In genomic region chr1:74704156-74704555, GRCm38 (mm10) we compare ENCODE assay signal across 20 mouse cellular contexts. TPM values are rescaled to one million over a fixed set of nuclear protein-coding genes. Genes with fewer than 3 reads are reported as not detected.
DNase-seq lines count a peak whose midpoint lies in the region; ATAC-seq and TF ChIP-seq lines count a peak whose summit lies in the region.
"Had no signal": no experiment of that assay in that cellular context is flagged by ENCODE, and none has a peak within 500 bp of the region (broad histone marks: within the 10 kb centered on the region; RNA-seq: fewer than 3 reads in every experiment).

No protein-coding gene starts in this region.

- no peak overlapping the region for H3K27ac ChIP-seq in liver, postnatal 0 days (ENCODE audit: low read depth)
- H3K27ac ChIP-seq: embryonic facial prominence, embryonic 10.5 days; forebrain, embryonic 13.5 days; hindbrain, embryonic 10.5 days; hindbrain, embryonic 14.5 days had no signal

- peak; percentile 11 for DNase-seq in cerebellum, adult 9-10 months
- no peak for DNase-seq in cerebellum, postnatal 4 days (ENCODE audit: low spot score in 2 of 2)
- DNase-seq in layer of hippocampus, adult 11-12 months (ENCODE audit: low spot score): peak; percentile 22
- no peak for DNase-seq in layer of hippocampus, postnatal 10 days (ENCODE audit: low spot score in 2 of 2)
- DNase-seq in left cerebral cortex, adult 9 months (ENCODE audit: low spot score in 2 of 2): peak; percentile 13 to 15
- DNase-seq in left cerebral cortex, adult 18-20 months (ENCODE audit: low spot score in 2 of 2): no peak
- peak; percentile 53 for DNase-seq in telencephalon, adult 2 months (ENCODE audit: low read depth, low spot score)
- no peak for DNase-seq in liver, postnatal 0 days
- DNase-seq: adrenal gland, postnatal 14 days; cerebellum, adult 18-20 months; cerebellum, postnatal 25 days; forebrain, postnatal 0 days had no signal

- ATAC-seq in liver, postnatal 0 days: no peak
- ATAC-seq: activated CD4-positive, CD25-positive, alpha-beta regulatory T cell, adult 4 months; forebrain, embryonic 13.5 days; forebrain, postnatal 0 days; Patski had no signal

- no peak for TF ChIP-seq EP300 in liver, postnatal 0 days (IDR thresholded peaks at IDR 0.05; ENCODE audit: low read depth)

- no peaks in the 10 kb centered on the region for H3K27me3 ChIP-seq in liver, postnatal 0 days (ENCODE audit: insufficient read depth, low read length)
- H3K27me3 ChIP-seq: forebrain, embryonic 13.5 days; heart, embryonic 12.5 days; Patski had no signal

- H3K9me3 ChIP-seq in liver, postnatal 0 days (ENCODE audit: low read length): no peaks in the 10 kb centered on the region
- H3K9me3 ChIP-seq: embryonic facial prominence, embryonic 10.5 days; forebrain, embryonic 13.5 days; heart, embryonic 12.5 days; hindbrain, embryonic 10.5 days had no signal

- TF ChIP-seq CTCF in liver, postnatal 0 days (IDR thresholded peaks at IDR 0.05; ENCODE audit: low read depth): no peak

- no peak overlapping the region for H3K4me3 ChIP-seq in liver, postnatal 0 days (ENCODE audit: low read depth, low read length)
- H3K4me3 ChIP-seq: embryonic facial prominence, embryonic 10.5 days; forebrain, embryonic 13.5 days; heart, embryonic 12.5 days; hindbrain, embryonic 10.5 days had no signal

- WGBS in liver, postnatal 0 days (ENCODE audit: insufficient replicate concordance): 69% methylated on average over 3 of the region's 3 CpGs

- no peak overlapping the region for H3K4me2 ChIP-seq in liver, postnatal 0 days (ENCODE audit: low read depth, low read length)
- H3K4me2 ChIP-seq: forebrain, embryonic 13.5 days; heart, embryonic 12.5 days; hindbrain, embryonic 14.5 days had no signal

- no peak overlapping the region for H3K9ac ChIP-seq in liver, postnatal 0 days (replicated peaks)
- H3K9ac ChIP-seq: forebrain, embryonic 13.5 days; forebrain, postnatal 0 days; heart, embryonic 12.5 days; hindbrain, embryonic 14.5 days had no signal

- 0 out of 2 replicates have a peak, but pooled peaks cover 3% of the 10 kb centered on the region for H3K36me3 ChIP-seq in liver, postnatal 0 days (replicated peaks; ENCODE audit: insufficient read depth, low read length)

- H3K4me1 ChIP-seq in liver, postnatal 0 days (ENCODE audit: insufficient read depth): 0 out of 2 replicates have a peak, but pooled peaks cover 7% of the 10 kb centered on the region
- H3K4me1 ChIP-seq: embryonic facial prominence, embryonic 10.5 days; forebrain, embryonic 13.5 days; hindbrain, embryonic 10.5 days had no signal

RNA-seq across cellular contexts. Expression of gene Cyp27a1, which starts 9.2 kb away (rescaled TPM):
- total RNA-seq in layer of hippocampus, postnatal 10 days (2021): 1 to 10 TPM in 1 of 2 experiments, under 1 TPM in 1; 0.33 to 1.6 TPM
- 1 to 10 TPM; 4.2 to 4.8 TPM for total RNA-seq in left cerebral cortex, adult 18-20 months (2021)
- polyA plus RNA-seq in liver, postnatal 0 days (2015; fragmentation: Nextera tagmentation; extraction: Ambion mirVana): 30.0 and 31.5 TPM in 2 replicates
- total RNA-seq: MEL had no signal
- polyA plus RNA-seq: Patski had no signal

RNA-seq across cellular contexts. Expression of gene Ttll4, which starts 42.6 kb away (rescaled TPM):
- total RNA-seq in layer of hippocampus, postnatal 10 days (2021): 10 to 100 TPM; 30.7 to 31.7 TPM
- 10 to 100 TPM; 18.3 to 22.7 TPM for total RNA-seq in left cerebral cortex, adult 18-20 months (2021)
- 2.4 and 2.5 TPM in 2 replicates for polyA plus RNA-seq in liver, postnatal 0 days (2015; fragmentation: Nextera tagmentation; extraction: Ambion mirVana)

RNA-seq across cellular contexts. Expression of gene Prkag3, which starts 44.9 kb away (rescaled TPM):
- total RNA-seq in layer of hippocampus, postnatal 10 days (2021): not detected
- under 1 TPM; 0.12 to 0.51 TPM for total RNA-seq in left cerebral cortex, adult 18-20 months (2021)
- 0.04 and 0.11 TPM in 2 replicates for polyA plus RNA-seq in liver, postnatal 0 days (2015; fragmentation: Nextera tagmentation; extraction: Ambion mirVana)
- total RNA-seq: forebrain, postnatal 0 days; MEL had no signal
- polyA plus RNA-seq: activated CD4-positive, CD25-positive, alpha-beta regulatory T cell, adult 4 months; forebrain, embryonic 13.5 days; forebrain, postnatal 0 days; hindbrain, embryonic 10.5 days; hindbrain, embryonic 14.5 days; Patski had no signal

Comparison
In these comparisons a context has a peak if more than half of its experiments do, and no peak if none do; other contexts are left out.
1. DNase-seq: peak in cerebellum, adult 9-10 months (single experiment), layer of hippocampus, adult 11-12 months (single experiment), left cerebral cortex, adult 9 months (2 of 2) and telencephalon, adult 2 months (single experiment); none in cerebellum, postnatal 4 days (0 of 2), layer of hippocampus, postnatal 10 days (0 of 2), left cerebral cortex, adult 18-20 months (0 of 2) and liver, postnatal 0 days (single experiment).